Mouse (Mus musculus): ENCODE data around the gene Tpra1. TPM values are rescaled to one million over a fixed set of nuclear protein-coding genes. Genes with fewer than 3 reads are reported as not detected.

Gene Tpra1
- polyA plus RNA-seq, 1 experiment, result 74.0 TPM

- WGBS, result 17% methylated on average over 5 of the region's 5 CpGs
- TF ChIP-seq POLR2A (IDR thresholded peaks at IDR 0.05; ENCODE audit: borderline replicate concordance, control insufficient read depth, low read depth, low read length) (no peak), CTCF (IDR thresholded peaks at IDR 0.05; ENCODE audit: control insufficient read depth, insufficient read depth, low read length) (no peak)
- Histone ChIP-seq H3K4me1 (ENCODE audit: control insufficient read depth, insufficient read depth, low read length) (peaks cover 1% of the 10 kb centered on the region; the same call in 1 of the 2 replicates), H3K27ac (ENCODE audit: control insufficient read depth, insufficient read depth, low read depth, low read length, poor library complexity) (no peak overlapping the region), H3K4me3 (replicated peaks; ENCODE audit: control insufficient read depth, low read depth, low read length) (no peak overlapping the region)
Observed at GRCm38 (mm10) chr6:88924502-88925275, 22.6 kb downstream of the Tpra1 start.

- no peak overlapping the region for H3K27ac ChIP-seq (ENCODE audit: control insufficient read depth, insufficient read depth, low read depth, low read length, poor library complexity)
- TF ChIP-seq POLR2A (IDR thresholded peaks at IDR 0.05; ENCODE audit: borderline replicate concordance, control insufficient read depth, low read depth, low read length) (no peak), CTCF (IDR thresholded peaks at IDR 0.05; ENCODE audit: control insufficient read depth, insufficient read depth, low read length) (no peak)
- 70% methylated on average over 4 of the region's 4 CpGs for WGBS
Observed at GRCm38 (mm10) chr6:88925640-88926205, 23.7 kb downstream of the Tpra1 start.

GRCm38 (mm10) chr6:88926870-88927269 is 24.8 kb downstream of the Tpra1 start:
- Histone ChIP-seq H3K4me1 (ENCODE audit: control insufficient read depth, insufficient read depth, low read length) (peaks cover 1% of the 10 kb centered on the region; the same call in 1 of the 2 replicates), H3K27ac (ENCODE audit: control insufficient read depth, insufficient read depth, low read depth, low read length, poor library complexity) (no peak overlapping the region), H3K4me3 (replicated peaks; ENCODE audit: control insufficient read depth, low read depth, low read length) (no peak overlapping the region)
- WGBS, result 11% methylated on average over 3 of the region's 3 CpGs
- TF ChIP-seq CTCF (IDR thresholded peaks at IDR 0.05; ENCODE audit: control insufficient read depth, insufficient read depth, low read length) (no peak), POLR2A (IDR thresholded peaks at IDR 0.05; ENCODE audit: borderline replicate concordance, control insufficient read depth, low read depth, low read length) (no peak)

More at GRCm38 (mm10) chr6:88925640-88926205, 23.7 kb downstream of the Tpra1 start:
- H3K4me1 ChIP-seq (ENCODE audit: control insufficient read depth, insufficient read depth, low read length), result peaks cover 1% of the 10 kb centered on the region; the same call in 1 of the 2 replicates
- no peak overlapping the region for H3K4me3 ChIP-seq (replicated peaks; ENCODE audit: control insufficient read depth, low read depth, low read length)

GRCm38 (mm10) chr6:88927595-88927994 is 25.5 kb downstream of the Tpra1 start:
- H3K27ac ChIP-seq (ENCODE audit: control insufficient read depth, insufficient read depth, low read depth, low read length, poor library complexity), result no peak overlapping the region
- no peak overlapping the region for H3K4me3 ChIP-seq (replicated peaks; ENCODE audit: control insufficient read depth, low read depth, low read length)
- 23% methylated on average over 2 of the region's 2 CpGs for WGBS
- peaks cover 1% of the 10 kb centered on the region; the same call in 1 of the 2 replicates for H3K4me1 ChIP-seq (ENCODE audit: control insufficient read depth, insufficient read depth, low read length)
- no peak for TF ChIP-seq POLR2A (IDR thresholded peaks at IDR 0.05; ENCODE audit: borderline replicate concordance, control insufficient read depth, low read depth, low read length)
- peak; percentile 97 for TF ChIP-seq CTCF (IDR thresholded peaks at IDR 0.05; ENCODE audit: control insufficient read depth, insufficient read depth, low read length)

GRCm38 (mm10) chr6:88928026-88928425 is 26.0 kb downstream of the Tpra1 start:
- TF ChIP-seq CTCF (IDR thresholded peaks at IDR 0.05; ENCODE audit: control insufficient read depth, insufficient read depth, low read length) (no peak), POLR2A (IDR thresholded peaks at IDR 0.05; ENCODE audit: borderline replicate concordance, control insufficient read depth, low read depth, low read length) (no peak)
- WGBS, result 94% methylated on average over 1 of the region's 1 CpGs
- no peak overlapping the region for H3K27ac ChIP-seq (ENCODE audit: control insufficient read depth, insufficient read depth, low read depth, low read length, poor library complexity)
- no peak overlapping the region for H3K4me3 ChIP-seq (replicated peaks; ENCODE audit: control insufficient read depth, low read depth, low read length)
- peaks cover 1% of the 10 kb centered on the region; the same call in 1 of the 2 replicates for H3K4me1 ChIP-seq (ENCODE audit: control insufficient read depth, insufficient read depth, low read length)

GRCm38 (mm10) chr6:88928576-88928975 is 26.5 kb downstream of the Tpra1 start:
- no peak overlapping the region for H3K27ac ChIP-seq (ENCODE audit: control insufficient read depth, insufficient read depth, low read depth, low read length, poor library complexity)
- no peak for TF ChIP-seq POLR2A (IDR thresholded peaks at IDR 0.05; ENCODE audit: borderline replicate concordance, control insufficient read depth, low read depth, low read length)
- no peak for TF ChIP-seq CTCF (IDR thresholded peaks at IDR 0.05; ENCODE audit: control insufficient read depth, insufficient read depth, low read length)
- WGBS, result 71% methylated on average over 5 of the region's 5 CpGs
- peaks cover 1% of the 10 kb centered on the region; the same call in 1 of the 2 replicates for H3K4me1 ChIP-seq (ENCODE audit: control insufficient read depth, insufficient read depth, low read length)
- no peak overlapping the region for H3K4me3 ChIP-seq (replicated peaks; ENCODE audit: control insufficient read depth, low read depth, low read length)

- H3K4me3 ChIP-seq (replicated peaks; ENCODE audit: control insufficient read depth, low read depth, low read length), result no peak overlapping the region
- H3K27ac ChIP-seq (ENCODE audit: control insufficient read depth, insufficient read depth, low read depth, low read length, poor library complexity), result no peak overlapping the region
- peaks cover 1% of the 10 kb centered on the region; the same call in 1 of the 2 replicates for H3K4me1 ChIP-seq (ENCODE audit: control insufficient read depth, insufficient read depth, low read length)
- TF ChIP-seq POLR2A (IDR thresholded peaks at IDR 0.05; ENCODE audit: borderline replicate concordance, control insufficient read depth, low read depth, low read length), result no peak
- TF ChIP-seq CTCF (IDR thresholded peaks at IDR 0.05; ENCODE audit: control insufficient read depth, insufficient read depth, low read length), result no peak
- WGBS, result 85% methylated on average over 6 of the region's 6 CpGs
Observed at GRCm38 (mm10) chr6:88929451-88929850, 27.4 kb downstream of the Tpra1 start.

GRCm38 (mm10) chr6:88930049-88930448 is 28.0 kb downstream of the Tpra1 start:
- TF ChIP-seq CTCF (IDR thresholded peaks at IDR 0.05; ENCODE audit: control insufficient read depth, insufficient read depth, low read length), result no peak
- no peak for TF ChIP-seq POLR2A (IDR thresholded peaks at IDR 0.05; ENCODE audit: borderline replicate concordance, control insufficient read depth, low read depth, low read length)
- no peak overlapping the region for H3K4me3 ChIP-seq (replicated peaks; ENCODE audit: control insufficient read depth, low read depth, low read length)
- H3K27ac ChIP-seq (ENCODE audit: control insufficient read depth, insufficient read depth, low read depth, low read length, poor library complexity), result no peak overlapping the region
- 80% methylated on average over 7 of the region's 7 CpGs for WGBS
- H3K4me1 ChIP-seq (ENCODE audit: control insufficient read depth, insufficient read depth, low read length), result peaks cover 1% of the 10 kb centered on the region; the same call in 1 of the 2 replicates

All from bone marrow, adult 2 months (tissue).